Mouse (Mus musculus) B cell, adult (primary cell): ENCODE measurements around the gene Gnb4. TPM values are rescaled to one million over a fixed set of nuclear protein-coding genes. Genes with fewer than 3 reads are reported as not detected.

ENCODE experiments used
- total RNA-seq: library from RNA; stranded (reverse); gene quantifications from 4 replicates; pipeline ENCODE4 v1.2.4, GENCODE M21; 2023; ENCODE audit not compliant: inconsistent age

Gene Gnb4
- 24.5 to 37.0 TPM (median 27.7 TPM) in 4 replicates for total RNA-seq

GRCm38 (mm10) chr3:32616331-32617052 is at the start of gene Gnb4:
Gnb4 (minus strand) TSS chr3:32616585.

Other genes starting within 250 kb of the Gnb4 start
- gene Pik3ca, start 218.9 kb downstream of the Gnb4 start, total RNA-seq: 68.6 to 81.5 TPM (median 71.2 TPM) in 4 replicates
- 0.42 to 1.3 TPM (median 1.2 TPM) in 3 of 4 replicates, not detected in the other for gene Kcnmb3, start 124.4 kb downstream of the Gnb4 start, total RNA-seq
- gene Zfp639, start 106.3 kb downstream of the Gnb4 start, total RNA-seq: 39.5 to 53.3 TPM (median 44.5 TPM) in 4 replicates
- 24.5 to 42.0 TPM (median 32.4 TPM) in 4 replicates for gene Mfn1, start 87.1 kb downstream of the Gnb4 start, total RNA-seq
- gene Actl6a, start 89.7 kb upstream of the Gnb4 start, total RNA-seq: 60.9 to 70.1 TPM (median 61.3 TPM) in 4 replicates
- gene Ndufb5, start 120.4 kb upstream of the Gnb4 start, total RNA-seq: 83.9 to 104 TPM (median 89.6 TPM) in 4 replicates
- gene Mrpl47, start 121.0 kb upstream of the Gnb4 start, total RNA-seq: 8.7 to 14.9 TPM (median 11.2 TPM) in 4 replicates
- not detected in 4 replicates for gene Usp13, start 201.0 kb upstream of the Gnb4 start, total RNA-seq